Mouse (Mus musculus): ENCODE results near the gene Prmt9. TPM values are rescaled to one million over a fixed set of nuclear protein-coding genes. Genes with fewer than 3 reads are reported as not detected.

Prmt9 gene
- polyA plus RNA-seq (2014; fragmentation: Nextera tagmentation; extraction: Ambion mirVana): 16.7 and 21.4 TPM in 2 replicates

GRCm38 (mm10) chr8:77549121-77549706, at the start of gene Prmt9:
Gene Prmt9 (plus strand): TSS chr8:77549397.
- peak; percentile 98 for ATAC-seq (ENCODE audit: low FRiP score, low TSS enrichment)
- H3K27me3 ChIP-seq (ENCODE audit: control insufficient read depth, insufficient read depth, low read length): no peaks in the 10 kb centered on the region
- WGBS: 3% methylated on average over 42 of the region's 42 CpGs
- H3K4me3 ChIP-seq (ENCODE audit: low read length): peak within 1 kb of the TSS; percentile 77
- H3K4me2 ChIP-seq (replicated peaks; ENCODE audit: low read depth, low read length): peak within 1 kb of the TSS; percentile 74
- peaks cover 22% of the 10 kb centered on the region for H3K36me3 ChIP-seq (ENCODE audit: control insufficient read depth, insufficient read depth, low read length)
- H3K9ac ChIP-seq (ENCODE audit: low read depth, low read length): peak within 1 kb of the TSS; percentile 87
- peak within 1 kb of the TSS; percentile 77 for H3K27ac ChIP-seq (ENCODE audit: low read depth, low read length)
- H3K4me1 ChIP-seq (ENCODE audit: control insufficient read depth, insufficient read depth, low read length): no peaks in the 10 kb centered on the region
- no peaks in the 10 kb centered on the region; the same call in 1 of the 2 replicates for H3K9me3 ChIP-seq (ENCODE audit: control insufficient read depth, low read length)

- no peak for ATAC-seq (ENCODE audit: low FRiP score, low TSS enrichment)
- no peak overlapping the region for H3K4me2 ChIP-seq (replicated peaks; ENCODE audit: low read depth, low read length)
- no peaks in the 10 kb centered on the region for H3K27me3 ChIP-seq (ENCODE audit: control insufficient read depth, insufficient read depth, low read length)
- H3K4me3 ChIP-seq (ENCODE audit: low read length): no peak overlapping the region
- no peak overlapping the region for H3K9ac ChIP-seq (ENCODE audit: low read depth, low read length)
- H3K36me3 ChIP-seq (ENCODE audit: control insufficient read depth, insufficient read depth, low read length): no peaks in the 10 kb centered on the region
- H3K4me1 ChIP-seq (ENCODE audit: control insufficient read depth, insufficient read depth, low read length): peaks cover 5% of the 10 kb centered on the region; the same call in 1 of the 2 replicates
- no peak overlapping the region for H3K27ac ChIP-seq (ENCODE audit: low read depth, low read length)
- H3K9me3 ChIP-seq (ENCODE audit: control insufficient read depth, low read length): no peaks in the 10 kb centered on the region
- WGBS: 86% methylated on average over 3 of the region's 3 CpGs
Observed at GRCm38 (mm10) chr8:77500264-77500663, 48.9 kb upstream of the Prmt9 start.

- Histone ChIP-seq H3K36me3 (ENCODE audit: control insufficient read depth, insufficient read depth, low read length) (no peaks in the 10 kb centered on the region), H3K27ac (ENCODE audit: low read depth, low read length) (no peak overlapping the region), H3K4me2 (replicated peaks; ENCODE audit: low read depth, low read length) (no peak overlapping the region), H3K27me3 (ENCODE audit: control insufficient read depth, insufficient read depth, low read length) (no peaks in the 10 kb centered on the region), H3K4me1 (ENCODE audit: control insufficient read depth, insufficient read depth, low read length) (peaks cover 6% of the 10 kb centered on the region; the same call in 1 of the 2 replicates), H3K9ac (ENCODE audit: low read depth, low read length) (no peak overlapping the region), H3K4me3 (ENCODE audit: low read length) (no peak overlapping the region), H3K9me3 (ENCODE audit: control insufficient read depth, low read length) (no peaks in the 10 kb centered on the region)
- WGBS: 84% methylated on average over 8 of the region's 8 CpGs
- no peak for ATAC-seq (ENCODE audit: low FRiP score, low TSS enrichment)
Observed at GRCm38 (mm10) chr8:77501131-77501530, 48.1 kb upstream of the Prmt9 start.

GRCm38 (mm10) chr8:77502547-77502946, 46.6 kb upstream of the Prmt9 start:
- Histone ChIP-seq H3K4me3 (ENCODE audit: low read length) (no peak overlapping the region), H3K9me3 (ENCODE audit: control insufficient read depth, low read length) (no peaks in the 10 kb centered on the region), H3K4me1 (ENCODE audit: control insufficient read depth, insufficient read depth, low read length) (0 out of 2 replicates have a peak, but pooled peaks cover 6% of the 10 kb centered on the region), H3K27me3 (ENCODE audit: control insufficient read depth, insufficient read depth, low read length) (no peaks in the 10 kb centered on the region), H3K36me3 (ENCODE audit: control insufficient read depth, insufficient read depth, low read length) (no peaks in the 10 kb centered on the region), H3K27ac (ENCODE audit: low read depth, low read length) (no peak overlapping the region), H3K9ac (ENCODE audit: low read depth, low read length) (no peak overlapping the region), H3K4me2 (replicated peaks; ENCODE audit: low read depth, low read length) (no peak overlapping the region)
- WGBS: 89% methylated on average over 6 of the region's 6 CpGs
- ATAC-seq (ENCODE audit: low FRiP score, low TSS enrichment): no peak

GRCm38 (mm10) chr8:77506539-77506938, 42.7 kb upstream of the Prmt9 start:
- no peaks in the 10 kb centered on the region for H3K9me3 ChIP-seq (ENCODE audit: control insufficient read depth, low read length)
- ATAC-seq (ENCODE audit: low FRiP score, low TSS enrichment): peak; percentile 63; the same call in 1 of the 2 replicates
- no peak overlapping the region for H3K4me3 ChIP-seq (ENCODE audit: low read length)
- H3K4me1 ChIP-seq (ENCODE audit: control insufficient read depth, insufficient read depth, low read length): peaks cover 19% of the 10 kb centered on the region
- no peaks in the 10 kb centered on the region for H3K27me3 ChIP-seq (ENCODE audit: control insufficient read depth, insufficient read depth, low read length)
- H3K9ac ChIP-seq (ENCODE audit: low read depth, low read length): no peak overlapping the region
- WGBS: 24% methylated on average over 7 of the region's 7 CpGs
- H3K27ac ChIP-seq (ENCODE audit: low read depth, low read length): no peak overlapping the region
- no peak overlapping the region for H3K4me2 ChIP-seq (replicated peaks; ENCODE audit: low read depth, low read length)
- H3K36me3 ChIP-seq (ENCODE audit: control insufficient read depth, insufficient read depth, low read length): no peaks in the 10 kb centered on the region

GRCm38 (mm10) chr8:77507510-77508035, 41.6 kb upstream of the Prmt9 start:
- Histone ChIP-seq H3K27me3 (ENCODE audit: control insufficient read depth, insufficient read depth, low read length) (no peaks in the 10 kb centered on the region), H3K4me1 (ENCODE audit: control insufficient read depth, insufficient read depth, low read length) (peaks cover 20% of the 10 kb centered on the region), H3K9me3 (ENCODE audit: control insufficient read depth, low read length) (no peaks in the 10 kb centered on the region), H3K27ac (ENCODE audit: low read depth, low read length) (no peak overlapping the region), H3K4me3 (ENCODE audit: low read length) (no peak overlapping the region), H3K4me2 (replicated peaks; ENCODE audit: low read depth, low read length) (no peak overlapping the region), H3K9ac (ENCODE audit: low read depth, low read length) (no peak overlapping the region), H3K36me3 (ENCODE audit: control insufficient read depth, insufficient read depth, low read length) (no peaks in the 10 kb centered on the region)
- WGBS: 29% methylated on average over 10 of the region's 10 CpGs
- peak; percentile 74 for ATAC-seq (ENCODE audit: low FRiP score, low TSS enrichment)

- Histone ChIP-seq H3K36me3 (ENCODE audit: control insufficient read depth, insufficient read depth, low read length) (no peaks in the 10 kb centered on the region), H3K27me3 (ENCODE audit: control insufficient read depth, insufficient read depth, low read length) (no peaks in the 10 kb centered on the region), H3K9ac (ENCODE audit: low read depth, low read length) (no peak overlapping the region), H3K4me1 (ENCODE audit: control insufficient read depth, insufficient read depth, low read length) (peaks cover 25% of the 10 kb centered on the region), H3K4me3 (ENCODE audit: low read length) (no peak overlapping the region), H3K4me2 (replicated peaks; ENCODE audit: low read depth, low read length) (no peak overlapping the region), H3K27ac (ENCODE audit: low read depth, low read length) (no peak overlapping the region), H3K9me3 (ENCODE audit: control insufficient read depth, low read length) (no peaks in the 10 kb centered on the region)
- 77% methylated on average over 7 of the region's 7 CpGs for WGBS
- no peak for ATAC-seq (ENCODE audit: low FRiP score, low TSS enrichment)
Observed at GRCm38 (mm10) chr8:77509044-77509443, 40.2 kb upstream of the Prmt9 start.

GRCm38 (mm10) chr8:77510426-77510825, 38.8 kb upstream of the Prmt9 start:
- Histone ChIP-seq H3K36me3 (ENCODE audit: control insufficient read depth, insufficient read depth, low read length) (no peaks in the 10 kb centered on the region), H3K9me3 (ENCODE audit: control insufficient read depth, low read length) (no peaks in the 10 kb centered on the region), H3K4me2 (replicated peaks; ENCODE audit: low read depth, low read length) (no peak overlapping the region), H3K27ac (ENCODE audit: low read depth, low read length) (no peak overlapping the region), H3K4me1 (ENCODE audit: control insufficient read depth, insufficient read depth, low read length) (peaks cover 25% of the 10 kb centered on the region), H3K9ac (ENCODE audit: low read depth, low read length) (0 out of 2 replicates have a peak overlapping the region, but pooled peaks have one; percentile 28), H3K4me3 (ENCODE audit: low read length) (no peak overlapping the region), H3K27me3 (ENCODE audit: control insufficient read depth, insufficient read depth, low read length) (no peaks in the 10 kb centered on the region)
- no peak for ATAC-seq (ENCODE audit: low FRiP score, low TSS enrichment)
- WGBS: 54% methylated on average over 3 of the region's 3 CpGs

- Histone ChIP-seq H3K4me1 (ENCODE audit: control insufficient read depth, insufficient read depth, low read length) (peaks cover 34% of the 10 kb centered on the region), H3K9me3 (ENCODE audit: control insufficient read depth, low read length) (no peaks in the 10 kb centered on the region), H3K4me3 (ENCODE audit: low read length) (no peak overlapping the region), H3K27ac (ENCODE audit: low read depth, low read length) (no peak overlapping the region), H3K4me2 (replicated peaks; ENCODE audit: low read depth, low read length) (no peak overlapping the region), H3K36me3 (ENCODE audit: control insufficient read depth, insufficient read depth, low read length) (no peaks in the 10 kb centered on the region), H3K27me3 (ENCODE audit: control insufficient read depth, insufficient read depth, low read length) (no peaks in the 10 kb centered on the region), H3K9ac (ENCODE audit: low read depth, low read length) (no peak overlapping the region)
- no peak for ATAC-seq (ENCODE audit: low FRiP score, low TSS enrichment)
- 67% methylated on average over 13 of the region's 13 CpGs for WGBS
Observed at GRCm38 (mm10) chr8:77511750-77512493, 37.3 kb upstream of the Prmt9 start.

Data from kidney, embryonic 14.5 days (tissue).